Mouse (Mus musculus): ENCODE data around the gene Vegfa. TPM values are rescaled to one million over a fixed set of nuclear protein-coding genes. Genes with fewer than 3 reads are reported as not detected.

The Vegfa gene
- polyA plus RNA-seq, 1 experiment from 2014 or later, result 5.0 TPM

DNA sequence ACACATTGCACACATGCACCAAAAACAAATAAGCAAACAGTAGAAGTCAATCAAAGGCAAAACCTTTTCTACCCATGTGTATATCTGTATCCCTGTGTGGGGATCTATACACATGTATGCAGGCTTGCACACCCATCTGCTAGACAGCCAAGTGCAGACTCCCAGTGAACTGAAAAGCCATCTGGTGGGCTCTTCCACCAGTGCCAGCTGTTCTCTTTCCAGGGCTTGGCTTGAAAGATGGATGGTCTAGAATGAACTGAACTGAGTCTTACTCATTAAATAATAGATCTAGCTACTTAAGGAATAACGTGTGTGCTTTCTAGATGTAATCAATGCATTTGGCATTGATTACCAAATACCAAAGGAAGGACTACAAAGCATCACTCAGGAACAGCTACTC, 50.3 kb downstream of the Vegfa start:
- no peak for ATAC-seq (ENCODE audit: low read depth)
- no peaks in the 10 kb centered on the region for H3K9me3 ChIP-seq (ENCODE audit: control insufficient read depth, low read length)
- H3K4me3 ChIP-seq (ENCODE audit: low read depth, low read length), result no peak overlapping the region
- no peaks in the 10 kb centered on the region for H3K36me3 ChIP-seq (ENCODE audit: control insufficient read depth, insufficient read depth, low read length)
- no peak overlapping the region for H3K9ac ChIP-seq (replicated peaks; ENCODE audit: low read depth, low read length)
- H3K4me2 ChIP-seq (ENCODE audit: low read depth, low read length), result no peak overlapping the region
- no peak overlapping the region for H3K27ac ChIP-seq (ENCODE audit: low read depth, low read length)
- no peaks in the 10 kb centered on the region for H3K4me1 ChIP-seq (ENCODE audit: control insufficient read depth, insufficient read depth, low read length)
- no peaks in the 10 kb centered on the region for H3K27me3 ChIP-seq (ENCODE audit: control insufficient read depth, insufficient read depth, low read length)
- 62% methylated on average over 1 of the region's 1 CpGs for WGBS

DNA sequence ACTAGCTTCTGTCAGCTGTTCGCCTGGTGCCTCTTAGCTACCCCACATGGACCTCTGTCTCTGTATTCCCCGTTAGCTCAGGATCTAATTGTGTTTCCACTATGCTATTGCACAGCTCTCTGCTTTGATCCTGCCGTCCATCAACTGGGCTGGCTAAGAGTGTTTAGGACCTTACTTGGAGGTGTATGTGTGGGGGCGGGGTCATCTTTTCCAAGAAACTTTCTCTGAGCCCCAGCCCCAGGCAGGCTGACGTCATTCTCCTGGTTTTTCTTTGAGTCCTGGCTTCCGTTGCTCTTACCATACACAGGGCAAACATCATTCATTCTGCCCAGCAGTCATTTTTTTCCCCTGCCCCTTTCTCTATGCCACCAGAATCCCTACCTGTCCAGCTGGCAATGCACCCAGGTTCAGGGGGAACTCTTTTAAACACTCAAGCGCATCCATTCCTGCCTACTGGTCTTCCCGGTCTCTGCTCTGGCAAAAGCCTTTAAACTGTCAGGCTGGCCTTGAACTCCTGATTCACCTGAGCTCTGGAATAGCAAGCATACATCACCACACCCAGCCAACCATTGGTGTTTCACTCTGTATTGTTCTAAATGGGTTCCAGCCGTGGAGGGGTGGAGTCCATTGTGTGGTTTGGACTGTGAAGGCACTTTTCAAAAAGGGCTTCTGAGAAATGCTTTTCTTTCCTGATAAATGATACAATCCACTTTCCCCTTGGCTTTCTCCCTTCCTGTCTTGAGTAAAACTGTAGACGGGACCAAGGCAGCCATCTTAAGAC, 53.0 kb downstream of the Vegfa start:
- no peak overlapping the region for H3K4me2 ChIP-seq (ENCODE audit: low read depth, low read length)
- no peak overlapping the region for H3K9ac ChIP-seq (replicated peaks; ENCODE audit: low read depth, low read length)
- no peak for ATAC-seq (ENCODE audit: low read depth)
- no peak overlapping the region for H3K4me3 ChIP-seq (ENCODE audit: low read depth, low read length)
- H3K27ac ChIP-seq (ENCODE audit: low read depth, low read length), result no peak overlapping the region
- no peaks in the 10 kb centered on the region for H3K27me3 ChIP-seq (ENCODE audit: control insufficient read depth, insufficient read depth, low read length)
- no peaks in the 10 kb centered on the region for H3K9me3 ChIP-seq (ENCODE audit: control insufficient read depth, low read length)
- WGBS, result 68% methylated on average over 10 of the region's 10 CpGs
- H3K36me3 ChIP-seq (ENCODE audit: control insufficient read depth, insufficient read depth, low read length), result no peaks in the 10 kb centered on the region
- no peaks in the 10 kb centered on the region for H3K4me1 ChIP-seq (ENCODE audit: control insufficient read depth, insufficient read depth, low read length)

DNA sequence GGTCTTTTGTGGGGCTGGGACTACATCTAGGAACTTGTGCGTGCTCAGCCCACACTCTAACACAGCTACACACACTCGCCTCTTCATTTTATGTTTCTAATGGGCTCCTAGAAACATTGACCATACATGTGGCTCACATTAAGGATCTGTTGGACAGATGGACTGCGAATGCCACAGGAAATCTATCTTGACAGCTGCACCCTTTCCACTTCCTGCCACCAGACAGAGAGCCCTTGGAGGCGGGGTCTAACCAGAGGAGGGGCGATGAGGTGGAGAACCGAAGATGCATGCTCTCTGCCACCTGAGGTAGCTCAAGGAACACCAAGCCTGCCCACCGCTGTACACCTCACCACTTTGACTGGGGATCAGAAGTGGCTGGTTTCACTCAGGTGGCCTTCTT, 57.7 kb downstream of the Vegfa start:
- no peaks in the 10 kb centered on the region for H3K9me3 ChIP-seq (ENCODE audit: control insufficient read depth, low read length)
- no peak overlapping the region for H3K27ac ChIP-seq (ENCODE audit: low read depth, low read length)
- no peaks in the 10 kb centered on the region for H3K27me3 ChIP-seq (ENCODE audit: control insufficient read depth, insufficient read depth, low read length)
- 83% methylated on average over 7 of the region's 7 CpGs for WGBS
- no peak for ATAC-seq (ENCODE audit: low read depth)
- no peak overlapping the region for H3K4me2 ChIP-seq (ENCODE audit: low read depth, low read length)
- no peaks in the 10 kb centered on the region for H3K36me3 ChIP-seq (ENCODE audit: control insufficient read depth, insufficient read depth, low read length)
- no peaks in the 10 kb centered on the region for H3K4me1 ChIP-seq (ENCODE audit: control insufficient read depth, insufficient read depth, low read length)
- H3K9ac ChIP-seq (replicated peaks; ENCODE audit: low read depth, low read length), result no peak overlapping the region
- H3K4me3 ChIP-seq (ENCODE audit: low read depth, low read length), result no peak overlapping the region

DNA sequence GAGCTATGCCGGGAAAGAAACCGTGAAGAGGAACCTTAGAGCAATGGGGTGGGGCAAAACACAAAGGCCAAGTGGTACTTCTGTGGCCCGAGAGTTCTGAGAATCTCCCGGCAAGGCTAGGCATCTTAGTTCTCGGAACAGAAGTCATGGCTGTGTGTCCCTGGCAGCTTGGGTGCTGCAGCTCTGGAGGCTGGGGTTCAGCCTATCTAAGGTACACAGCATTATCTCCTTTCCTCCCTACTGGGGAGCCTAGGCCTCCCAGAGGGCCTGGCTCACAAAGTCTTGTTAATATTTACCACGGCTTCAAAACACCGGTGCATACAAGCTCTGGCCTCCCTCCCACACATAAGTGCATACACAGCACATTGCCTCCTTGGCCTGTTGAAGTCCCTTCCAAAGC, 59.0 kb downstream of the Vegfa start:
- H3K27me3 ChIP-seq (ENCODE audit: control insufficient read depth, insufficient read depth, low read length), result no peaks in the 10 kb centered on the region
- H3K36me3 ChIP-seq (ENCODE audit: control insufficient read depth, insufficient read depth, low read length), result no peaks in the 10 kb centered on the region
- WGBS, result 88% methylated on average over 7 of the region's 7 CpGs
- no peak overlapping the region for H3K4me3 ChIP-seq (ENCODE audit: low read depth, low read length)
- no peak overlapping the region for H3K27ac ChIP-seq (ENCODE audit: low read depth, low read length)
- H3K9ac ChIP-seq (replicated peaks; ENCODE audit: low read depth, low read length), result no peak overlapping the region
- ATAC-seq (ENCODE audit: low read depth), result no peak
- H3K4me2 ChIP-seq (ENCODE audit: low read depth, low read length), result no peak overlapping the region
- no peaks in the 10 kb centered on the region for H3K4me1 ChIP-seq (ENCODE audit: control insufficient read depth, insufficient read depth, low read length)
- no peaks in the 10 kb centered on the region for H3K9me3 ChIP-seq (ENCODE audit: control insufficient read depth, low read length)

GRCm38 (mm10) chr17:45972405-45972804, 59.8 kb downstream of the Vegfa start:
- 91% methylated on average over 7 of the region's 7 CpGs for WGBS
- H3K9ac ChIP-seq (replicated peaks; ENCODE audit: low read depth, low read length), result no peak overlapping the region
- no peaks in the 10 kb centered on the region for H3K27me3 ChIP-seq (ENCODE audit: control insufficient read depth, insufficient read depth, low read length)
- H3K9me3 ChIP-seq (ENCODE audit: control insufficient read depth, low read length), result no peaks in the 10 kb centered on the region
- H3K36me3 ChIP-seq (ENCODE audit: control insufficient read depth, insufficient read depth, low read length), result no peaks in the 10 kb centered on the region
- no peak overlapping the region for H3K4me2 ChIP-seq (ENCODE audit: low read depth, low read length)
- H3K27ac ChIP-seq (ENCODE audit: low read depth, low read length), result no peak overlapping the region
- no peak for ATAC-seq (ENCODE audit: low read depth)
- H3K4me1 ChIP-seq (ENCODE audit: control insufficient read depth, insufficient read depth, low read length), result no peaks in the 10 kb centered on the region
- no peak overlapping the region for H3K4me3 ChIP-seq (ENCODE audit: low read depth, low read length)

GRCm38 (mm10) chr17:45971800-45972199, 60.4 kb downstream of the Vegfa start:
- Histone ChIP-seq H3K4me1 (ENCODE audit: control insufficient read depth, insufficient read depth, low read length) (no peaks in the 10 kb centered on the region), H3K9me3 (ENCODE audit: control insufficient read depth, low read length) (no peaks in the 10 kb centered on the region), H3K36me3 (ENCODE audit: control insufficient read depth, insufficient read depth, low read length) (no peaks in the 10 kb centered on the region), H3K27me3 (ENCODE audit: control insufficient read depth, insufficient read depth, low read length) (no peaks in the 10 kb centered on the region), H3K27ac (ENCODE audit: low read depth, low read length) (no peak overlapping the region), H3K4me2 (ENCODE audit: low read depth, low read length) (no peak overlapping the region), H3K9ac (replicated peaks; ENCODE audit: low read depth, low read length) (no peak overlapping the region), H3K4me3 (ENCODE audit: low read depth, low read length) (no peak overlapping the region)
- WGBS, result 95% methylated on average over 6 of the region's 6 CpGs
- no peak for ATAC-seq (ENCODE audit: low read depth)

DNA sequence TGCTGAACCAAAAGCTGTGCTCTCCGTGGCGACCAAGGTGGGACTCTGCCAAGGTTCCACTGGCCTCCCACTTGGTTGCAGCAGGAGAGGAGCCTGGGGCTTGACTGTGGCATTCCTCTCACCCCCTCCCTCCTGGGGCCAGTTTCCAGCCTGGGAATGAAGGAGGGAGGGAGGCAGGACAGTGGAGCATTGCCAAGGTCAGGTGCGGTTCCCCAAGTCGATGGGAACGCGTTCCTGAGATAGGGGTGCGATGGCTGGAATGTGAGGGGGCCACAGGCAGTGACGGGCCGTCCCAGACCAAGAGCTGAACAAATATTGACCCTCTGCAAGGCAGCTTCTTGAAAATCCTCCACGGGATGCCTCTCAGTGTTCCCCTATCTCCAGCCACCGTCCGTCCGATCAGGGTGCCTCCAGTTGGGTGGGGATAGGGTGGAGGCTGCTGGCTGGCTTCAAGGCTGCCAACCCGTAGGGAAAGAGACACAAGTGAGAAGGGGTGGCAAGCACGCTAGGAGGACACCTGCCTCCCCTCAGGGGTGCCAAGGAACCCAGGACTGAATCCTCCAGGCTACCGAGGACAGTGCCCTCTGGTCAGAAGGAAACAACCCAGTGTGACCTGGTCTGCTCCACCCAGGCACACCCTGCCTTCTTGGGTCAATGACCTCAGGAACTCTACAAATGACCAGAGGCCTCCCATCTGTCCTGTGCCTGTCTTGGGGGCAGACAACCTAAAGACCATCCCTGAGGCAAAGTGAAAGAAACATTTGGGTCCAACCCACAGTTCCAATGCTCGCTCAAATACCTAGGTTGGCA, 61.2 kb downstream of the Vegfa start:
- 87% methylated on average over 17 of the region's 17 CpGs for WGBS

GRCm38 (mm10) chr17:45969596-45969995, 62.6 kb downstream of the Vegfa start:
- no peak overlapping the region for H3K9ac ChIP-seq (replicated peaks; ENCODE audit: low read depth, low read length)
- 63% methylated on average over 8 of the region's 8 CpGs for WGBS
- no peaks in the 10 kb centered on the region for H3K36me3 ChIP-seq (ENCODE audit: control insufficient read depth, insufficient read depth, low read length)
- H3K4me2 ChIP-seq (ENCODE audit: low read depth, low read length), result no peak overlapping the region
- no peak overlapping the region for H3K27ac ChIP-seq (ENCODE audit: low read depth, low read length)
- ATAC-seq (ENCODE audit: low read depth), result no peak
- no peaks in the 10 kb centered on the region for H3K4me1 ChIP-seq (ENCODE audit: control insufficient read depth, insufficient read depth, low read length)
- H3K9me3 ChIP-seq (ENCODE audit: control insufficient read depth, low read length), result no peaks in the 10 kb centered on the region
- no peaks in the 10 kb centered on the region for H3K27me3 ChIP-seq (ENCODE audit: control insufficient read depth, insufficient read depth, low read length)
- H3K4me3 ChIP-seq (ENCODE audit: low read depth, low read length), result no peak overlapping the region

More for the DNA sequence above, 61.2 kb downstream of the Vegfa start:
- H3K27me3 ChIP-seq (ENCODE audit: control insufficient read depth, insufficient read depth, low read length), result no peaks in the 10 kb centered on the region
- no peak overlapping the region for H3K4me2 ChIP-seq (ENCODE audit: low read depth, low read length)
- H3K9ac ChIP-seq (replicated peaks; ENCODE audit: low read depth, low read length), result no peak overlapping the region
- no peaks in the 10 kb centered on the region for H3K4me1 ChIP-seq (ENCODE audit: control insufficient read depth, insufficient read depth, low read length)
- H3K36me3 ChIP-seq (ENCODE audit: control insufficient read depth, insufficient read depth, low read length), result no peaks in the 10 kb centered on the region
- H3K4me3 ChIP-seq (ENCODE audit: low read depth, low read length), result no peak overlapping the region
- H3K27ac ChIP-seq (ENCODE audit: low read depth, low read length), result no peak overlapping the region
- no peaks in the 10 kb centered on the region for H3K9me3 ChIP-seq (ENCODE audit: control insufficient read depth, low read length)
- no peak for ATAC-seq (ENCODE audit: low read depth)

- no peaks in the 10 kb centered on the region for H3K36me3 ChIP-seq (ENCODE audit: control insufficient read depth, insufficient read depth, low read length)
- WGBS, result 83% methylated on average over 11 of the region's 11 CpGs
- no peak for ATAC-seq (ENCODE audit: low read depth)
- no peak overlapping the region for H3K4me3 ChIP-seq (ENCODE audit: low read depth, low read length)
- H3K27me3 ChIP-seq (ENCODE audit: control insufficient read depth, insufficient read depth, low read length), result no peaks in the 10 kb centered on the region
- no peak overlapping the region for H3K4me2 ChIP-seq (ENCODE audit: low read depth, low read length)
- no peak overlapping the region for H3K9ac ChIP-seq (replicated peaks; ENCODE audit: low read depth, low read length)
- H3K27ac ChIP-seq (ENCODE audit: low read depth, low read length), result no peak overlapping the region
- no peaks in the 10 kb centered on the region for H3K9me3 ChIP-seq (ENCODE audit: control insufficient read depth, low read length)
- no peaks in the 10 kb centered on the region for H3K4me1 ChIP-seq (ENCODE audit: control insufficient read depth, insufficient read depth, low read length)
Measured at GRCm38 (mm10) chr17:45968341-45968740, 63.8 kb downstream of the Vegfa start.
